Mouse (Mus musculus) embryonic fibroblast, embryonic 13.5 days (primary cell): Measurements from ENCODE around the gene Gnat1.

Source experiments
- CTCF ChIP-seq: IDR thresholded peaks from 2 replicates; pipeline ENCODE4 v1.5.1; 2011; ENCODE audit warnings: mild to moderate bottlenecking, control low read depth, low read length, moderate library complexity, borderline replicate concordance; ENCODE audit not compliant: insufficient read depth
- POLR2A ChIP-seq: IDR thresholded peaks from 2 replicates; pipeline ENCODE4 v1.6.1; 2011; ENCODE audit warnings: low read depth, mild to moderate bottlenecking, control low read depth, low read length, moderate library complexity

DNA sequence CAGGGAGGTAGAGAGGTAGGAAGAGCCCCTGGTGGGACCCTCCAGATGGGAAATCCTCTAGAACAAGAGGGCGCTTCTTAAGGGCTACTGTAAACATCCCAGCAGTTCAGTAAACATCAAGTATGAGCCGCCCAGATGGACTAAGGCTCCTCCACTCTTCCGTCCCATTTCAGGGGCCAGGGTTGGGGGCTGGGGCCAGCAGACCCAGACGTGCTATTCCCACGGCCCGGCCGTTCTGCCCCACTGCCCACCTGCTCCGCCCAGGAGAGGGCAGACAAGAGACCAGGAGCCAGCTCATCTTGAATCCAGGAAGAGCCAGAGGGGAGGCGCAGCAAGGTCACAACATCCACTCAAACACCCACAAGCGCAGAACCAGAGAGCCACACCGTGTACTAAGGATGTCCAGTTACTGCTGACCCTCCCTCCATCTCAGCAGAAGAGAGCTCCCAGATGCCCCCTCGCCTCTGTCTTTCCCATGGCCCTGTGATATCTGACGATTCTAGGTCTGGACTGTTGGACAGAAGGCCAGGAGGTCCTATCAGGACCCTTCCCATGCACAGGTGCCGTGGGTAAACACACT, 19.2 kb upstream of the Gnat1 start:
- TF ChIP-seq POLR2A (no peak), CTCF (no peak)
